Mouse (Mus musculus) intestine, embryonic 16.5 days (tissue): ENCODE measurements around the gene Gga1. TPM values are rescaled to one million over a fixed set of nuclear protein-coding genes. Genes with fewer than 3 reads are reported as not detected.
A peak's percentile ranks its signal among the peaks of the same experiment; 100 is the strongest.

Experiments used
- ATAC-seq: fragments of 200-750 bp; cut with Nextera tagmentation; 2 replicates; pipeline ENCODE4 v1.8.0; 2017; ENCODE audit warnings: moderate TSS enrichment, moderate library complexity
- H3K27ac ChIP-seq: fragments of 300-500 bp; sonication (generic); 2 replicates; pipeline ENCODE4 v1.5.1; 2014; ENCODE audit warnings: mild to moderate bottlenecking, low read length
- H3K27me3 ChIP-seq: fragments of 300-500 bp; sonication (generic); replicated peaks from 2 replicates; pipeline ENCODE4 v1.6.1; 2014; ENCODE audit warnings: low read length, control low read depth, mixed read lengths; ENCODE audit not compliant: control insufficient read depth, insufficient read depth
- H3K36me3 ChIP-seq: fragments of 300-500 bp; sonication (generic); 2 replicates; pipeline ENCODE4 v1.6.1; 2014; ENCODE audit warnings: low read length, control low read depth; ENCODE audit not compliant: control insufficient read depth, insufficient read depth
- H3K4me1 ChIP-seq: fragments of 300-500 bp; sonication (generic); 2 replicates; pipeline ENCODE4 v1.6.1; 2014; ENCODE audit warnings: low read length, control low read depth, mixed read lengths; ENCODE audit not compliant: control insufficient read depth, insufficient read depth
- H3K4me2 ChIP-seq: fragments of 300-500 bp; sonication (generic); 2 replicates; pipeline ENCODE4 v1.6.1; 2014; ENCODE audit warnings: low read depth, low read length, control low read depth
- H3K4me3 ChIP-seq: fragments of 300-500 bp; sonication (generic); 2 replicates; pipeline ENCODE4 v1.5.1; 2014; ENCODE audit warnings: mild to moderate bottlenecking, low read length
- H3K9ac ChIP-seq: fragments of 300-500 bp; sonication (generic); 2 replicates; pipeline ENCODE4 v1.6.1; 2014; ENCODE audit warnings: low read depth, low read length
- H3K9me3 ChIP-seq: fragments of 300-500 bp; sonication (generic); 2 replicates; pipeline ENCODE4 v1.6.1; 2016; ENCODE audit warnings: low read length, control low read depth; ENCODE audit not compliant: control insufficient read depth
- WGBS: fragments of 180-500 bp; shearing (Covaris S2); extraction: QIAGEN DNeasy Blood & Tissue Kit; methylation state at CpG from one replicate; pipeline ENCODE4 v1.1.7; 2014; 5-methylcytosine and 5-hydroxymethylcytosine counted together
- polyA plus RNA-seq: library from polyadenylated mRNA; unstranded; fragments of >200 nt; fragmentation: Nextera tagmentation; extraction: Ambion mirVana; gene quantifications from 2 replicates; pipeline ENCODE4 v1.2.1, GENCODE M21; 2015

Gga1 gene
- polyA plus RNA-seq, 1 experiment from 2014 or later: 56.3 TPM

- H3K9me3 ChIP-seq: no peaks in the 10 kb centered on the region
- no peak overlapping the region for H3K27ac ChIP-seq
- H3K36me3 ChIP-seq: peaks cover 25% of the 10 kb centered on the region
- H3K27me3 ChIP-seq: no peaks in the 10 kb centered on the region
- H3K4me2 ChIP-seq: no peak overlapping the region
- WGBS: 90% methylated on average over 8 of the region's 8 CpGs
- H3K4me1 ChIP-seq: peaks cover 22% of the 10 kb centered on the region
- H3K9ac ChIP-seq: no peak overlapping the region
- H3K4me3 ChIP-seq: no peak overlapping the region
- ATAC-seq: no peak
Measured at GRCm38 (mm10) chr15:78880432-78880831, 3.4 kb downstream of the Gga1 start.

GRCm38 (mm10) chr15:78881828-78882227 lies 4.8 kb downstream of the Gga1 start:
- 83% methylated on average over 3 of the region's 3 CpGs for WGBS
- H3K9me3 ChIP-seq: no peaks in the 10 kb centered on the region
- H3K27ac ChIP-seq: no peak overlapping the region
- H3K4me2 ChIP-seq: no peak overlapping the region
- H3K9ac ChIP-seq: no peak overlapping the region
- H3K27me3 ChIP-seq: no peaks in the 10 kb centered on the region
- H3K4me3 ChIP-seq: no peak overlapping the region
- no peak for ATAC-seq
- peaks cover 17% of the 10 kb centered on the region for H3K4me1 ChIP-seq
- H3K36me3 ChIP-seq: peaks cover 34% of the 10 kb centered on the region

- Histone ChIP-seq H3K4me1 (peaks cover 34% of the 10 kb centered on the region), H3K27me3 (no peaks in the 10 kb centered on the region), H3K9me3 (no peaks in the 10 kb centered on the region), H3K27ac (no peak overlapping the region), H3K4me2 (no peak overlapping the region), H3K36me3 (peaks cover 34% of the 10 kb centered on the region), H3K9ac (0 out of 2 replicates have a peak overlapping the region, but pooled peaks have one; percentile 32), H3K4me3 (no peak overlapping the region)
- 26% methylated on average over 13 of the region's 13 CpGs for WGBS
- peak; percentile 45; the same call in 1 of the 2 replicates for ATAC-seq
Measured at GRCm38 (mm10) chr15:78889401-78889853, 12.4 kb downstream of the Gga1 start.

- no peak overlapping the region for H3K27ac ChIP-seq
- no peak overlapping the region for H3K4me3 ChIP-seq
- no peak overlapping the region for H3K4me2 ChIP-seq
- H3K27me3 ChIP-seq: no peaks in the 10 kb centered on the region
- peaks cover 55% of the 10 kb centered on the region for H3K4me1 ChIP-seq
- ATAC-seq: no peak
- no peaks in the 10 kb centered on the region for H3K9me3 ChIP-seq
- 0 out of 2 replicates have a peak overlapping the region, but pooled peaks have one; percentile 6 for H3K9ac ChIP-seq
- 30% methylated on average over 7 of the region's 7 CpGs for WGBS
- H3K36me3 ChIP-seq: peaks cover 19% of the 10 kb centered on the region; the same call in 1 of the 2 replicates
Measured at GRCm38 (mm10) chr15:78892440-78892839, 15.4 kb downstream of the Gga1 start.

- ATAC-seq: no peak
- Histone ChIP-seq H3K36me3 (peaks cover 18% of the 10 kb centered on the region; the same call in 1 of the 2 replicates), H3K4me3 (no peak overlapping the region), H3K4me2 (no peak overlapping the region), H3K27me3 (no peaks in the 10 kb centered on the region), H3K27ac (peak overlapping the region; percentile 52), H3K9ac (peak overlapping the region; percentile 3; the same call in 1 of the 2 replicates), H3K4me1 (peaks cover 61% of the 10 kb centered on the region), H3K9me3 (no peaks in the 10 kb centered on the region)
- WGBS: 75% methylated on average over 13 of the region's 13 CpGs
Measured at GRCm38 (mm10) chr15:78894726-78895125, 17.7 kb downstream of the Gga1 start.

- Histone ChIP-seq H3K9ac (no peak overlapping the region; the same call in 1 of the 2 replicates), H3K9me3 (no peaks in the 10 kb centered on the region), H3K27me3 (no peaks in the 10 kb centered on the region), H3K36me3 (peaks cover 15% of the 10 kb centered on the region; the same call in 1 of the 2 replicates), H3K4me2 (no peak overlapping the region), H3K27ac (peak overlapping the region; percentile 36; the same call in 1 of the 2 replicates), H3K4me1 (peaks cover 63% of the 10 kb centered on the region), H3K4me3 (no peak overlapping the region)
- WGBS: 76% methylated on average over 2 of the region's 2 CpGs
- ATAC-seq: no peak
Measured at GRCm38 (mm10) chr15:78895741-78896140, 18.8 kb downstream of the Gga1 start.

GRCm38 (mm10) chr15:78896149-78896548 lies 19.2 kb downstream of the Gga1 start:
- H3K27me3 ChIP-seq: no peaks in the 10 kb centered on the region
- H3K27ac ChIP-seq: peak overlapping the region; percentile 36
- H3K4me2 ChIP-seq: no peak overlapping the region
- ATAC-seq: no peak
- H3K4me1 ChIP-seq: peaks cover 67% of the 10 kb centered on the region
- H3K9ac ChIP-seq: no peak overlapping the region; the same call in 1 of the 2 replicates
- 81% methylated on average over 3 of the region's 3 CpGs for WGBS
- H3K9me3 ChIP-seq: no peaks in the 10 kb centered on the region
- peaks cover 11% of the 10 kb centered on the region; the same call in 1 of the 2 replicates for H3K36me3 ChIP-seq
- no peak overlapping the region for H3K4me3 ChIP-seq

- Histone ChIP-seq H3K4me2 (peak overlapping the region; percentile 11; the same call in 1 of the 2 replicates), H3K9ac (no peak overlapping the region), H3K9me3 (no peaks in the 10 kb centered on the region), H3K36me3 (peaks cover 3% of the 10 kb centered on the region; the same call in 1 of the 2 replicates), H3K27ac (peak overlapping the region; percentile 55), H3K4me1 (peaks cover 64% of the 10 kb centered on the region), H3K4me3 (no peak overlapping the region), H3K27me3 (no peaks in the 10 kb centered on the region)
- ATAC-seq: no peak
- 87% methylated on average over 4 of the region's 4 CpGs for WGBS
Measured at GRCm38 (mm10) chr15:78897488-78897887, 20.5 kb downstream of the Gga1 start.

GRCm38 (mm10) chr15:78898507-78899001 lies 21.6 kb downstream of the Gga1 start:
- H3K4me1 ChIP-seq: peaks cover 64% of the 10 kb centered on the region
- no peaks in the 10 kb centered on the region for H3K27me3 ChIP-seq
- H3K27ac ChIP-seq: peak overlapping the region; percentile 79
- no peaks in the 10 kb centered on the region for H3K9me3 ChIP-seq
- 54% methylated on average over 6 of the region's 6 CpGs for WGBS
- 0 out of 2 replicates have a peak overlapping the region, but pooled peaks have one; percentile 7 for H3K4me3 ChIP-seq
- H3K4me2 ChIP-seq: peak overlapping the region; percentile 73
- peak overlapping the region; percentile 85; the same call in 1 of the 2 replicates for H3K9ac ChIP-seq
- no peak for ATAC-seq
- no peaks in the 10 kb centered on the region; the same call in 1 of the 2 replicates for H3K36me3 ChIP-seq
